Mouse (Mus musculus): Measurements from ENCODE around the gene Olfr1261. TPM values are rescaled to one million over a fixed set of nuclear protein-coding genes. Genes with fewer than 3 reads are reported as not detected.

Gene Olfr1261
- not detected for polyA plus RNA-seq (2012; fragmentation: generic; extraction: Trizol)
- long read RNA-seq, experiment 1: 0 reads
- long read RNA-seq, experiment 2: 0 reads

GRCm38 (mm10) chr2:89990921-89991320, at the start of gene Olfr1261:
TSS of gene Olfr1261 (plus strand) at chr2:89991221.
- Histone ChIP-seq H3K79me2 (ENCODE audit: control insufficient read depth, insufficient read depth) (no peaks in the 10 kb centered on the region), H3K79me3 (ENCODE audit: low read depth) (no peaks in the 10 kb centered on the region), H3K27me3 (ENCODE audit: control insufficient read depth, insufficient read depth, insufficient read length) (no peaks in the 10 kb centered on the region), H3K36me3 (ENCODE audit: control insufficient read depth, insufficient read depth) (no peaks in the 10 kb centered on the region), H3ac (ENCODE audit: control insufficient read depth, insufficient read length, low read depth) (no peak within 1 kb of the TSS), H3K4me3 (ENCODE audit: insufficient read depth, poor library complexity, severe bottlenecking) (no peak within 1 kb of the TSS)
- TF ChIP-seq MAX (IDR thresholded peaks at IDR 0.05) (no peak), USF1 (IDR thresholded peaks at IDR 0.05; ENCODE audit: low read depth) (no peak), FOSL1 (IDR thresholded peaks at IDR 0.05; ENCODE audit: insufficient read depth, low read length, poor library complexity, severe bottlenecking) (no peak), MYOD1 (IDR thresholded peaks at IDR 0.05; ENCODE audit: control insufficient read depth, insufficient read length, low read depth) (no peak), CEBPB (IDR thresholded peaks at IDR 0.05; ENCODE audit: low read depth) (no peak), CTCF (IDR thresholded peaks at IDR 0.05; ENCODE audit: control insufficient read depth, insufficient read depth, insufficient read length) (no peak), MYOG (IDR thresholded peaks at IDR 0.05; ENCODE audit: control insufficient read depth, extremely low read depth, insufficient read length) (no peak)

- Histone ChIP-seq H3K4me3 (ENCODE audit: insufficient read depth, poor library complexity, severe bottlenecking) (no peak within 1 kb of the TSS), H3K36me3 (ENCODE audit: control insufficient read depth, insufficient read depth) (no peaks in the 10 kb centered on the region), H3K27me3 (ENCODE audit: control insufficient read depth, insufficient read depth, insufficient read length) (no peaks in the 10 kb centered on the region), H3ac (ENCODE audit: control insufficient read depth, insufficient read length, low read depth) (no peak within 1 kb of the TSS), H3K79me2 (ENCODE audit: control insufficient read depth, insufficient read depth) (no peaks in the 10 kb centered on the region), H3K79me3 (ENCODE audit: low read depth) (no peaks in the 10 kb centered on the region)
- TF ChIP-seq MYOG (IDR thresholded peaks at IDR 0.05; ENCODE audit: control insufficient read depth, extremely low read depth, insufficient read length) (no peak), MAX (IDR thresholded peaks at IDR 0.05) (no peak), MYOD1 (IDR thresholded peaks at IDR 0.05; ENCODE audit: control insufficient read depth, insufficient read length, low read depth) (no peak), CEBPB (IDR thresholded peaks at IDR 0.05; ENCODE audit: low read depth) (no peak), USF1 (IDR thresholded peaks at IDR 0.05; ENCODE audit: low read depth) (no peak)
Observed at GRCm38 (mm10) chr2:89948564-89948963, 42.5 kb upstream of the Olfr1261 start, which contains the start of gene Olfr1259. TSS of gene Olfr1259 (minus strand) at chr2:89948664.

DNA sequence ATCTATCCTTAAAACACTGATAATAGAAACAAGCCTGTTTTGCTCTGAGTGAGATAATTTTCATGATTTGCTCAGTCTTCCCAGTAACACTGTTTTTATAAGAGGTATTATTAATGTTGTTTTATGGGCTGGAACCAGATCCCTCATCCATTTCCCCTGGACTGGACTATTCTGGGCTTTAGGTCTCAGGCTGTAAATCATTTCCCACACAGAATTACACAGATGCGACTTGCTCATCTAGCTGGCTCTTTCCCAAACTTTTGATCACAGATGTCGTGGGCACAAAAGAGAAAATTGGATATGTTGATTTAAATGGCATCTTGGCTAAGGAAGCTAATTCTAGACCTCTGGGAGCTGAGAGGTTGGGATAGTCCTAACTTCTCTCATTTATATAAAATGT, 16.8 kb upstream of the Olfr1261 start, which contains the start of gene Olfr1260:
Olfr1260 (plus strand) TSS at position 157 of the 400 bp plus-strand sequence.
- Histone ChIP-seq H3K36me3 (ENCODE audit: control insufficient read depth, insufficient read depth) (no peaks in the 10 kb centered on the region), H3K27me3 (ENCODE audit: control insufficient read depth, insufficient read depth, insufficient read length) (no peaks in the 10 kb centered on the region), H3K79me2 (ENCODE audit: control insufficient read depth, insufficient read depth) (no peaks in the 10 kb centered on the region), H3K4me3 (ENCODE audit: insufficient read depth, poor library complexity, severe bottlenecking) (no peak within 1 kb of the TSS), H3ac (ENCODE audit: control insufficient read depth, insufficient read length, low read depth) (no peak within 1 kb of the TSS), H3K79me3 (ENCODE audit: low read depth) (no peaks in the 10 kb centered on the region)
- TF ChIP-seq MAX (IDR thresholded peaks at IDR 0.05): no peak
- TF ChIP-seq FOSL1 (IDR thresholded peaks at IDR 0.05; ENCODE audit: insufficient read depth, low read length, poor library complexity, severe bottlenecking): no peak
- no peak for TF ChIP-seq MYOG (IDR thresholded peaks at IDR 0.05; ENCODE audit: control insufficient read depth, extremely low read depth, insufficient read length)
- TF ChIP-seq CTCF (IDR thresholded peaks at IDR 0.05; ENCODE audit: control insufficient read depth, insufficient read depth, insufficient read length): no peak
- no peak for TF ChIP-seq USF1 (IDR thresholded peaks at IDR 0.05; ENCODE audit: low read depth)
- no peak for TF ChIP-seq CEBPB (IDR thresholded peaks at IDR 0.05; ENCODE audit: low read depth)
- TF ChIP-seq MYOD1 (IDR thresholded peaks at IDR 0.05; ENCODE audit: control insufficient read depth, insufficient read length, low read depth): no peak

DNA sequence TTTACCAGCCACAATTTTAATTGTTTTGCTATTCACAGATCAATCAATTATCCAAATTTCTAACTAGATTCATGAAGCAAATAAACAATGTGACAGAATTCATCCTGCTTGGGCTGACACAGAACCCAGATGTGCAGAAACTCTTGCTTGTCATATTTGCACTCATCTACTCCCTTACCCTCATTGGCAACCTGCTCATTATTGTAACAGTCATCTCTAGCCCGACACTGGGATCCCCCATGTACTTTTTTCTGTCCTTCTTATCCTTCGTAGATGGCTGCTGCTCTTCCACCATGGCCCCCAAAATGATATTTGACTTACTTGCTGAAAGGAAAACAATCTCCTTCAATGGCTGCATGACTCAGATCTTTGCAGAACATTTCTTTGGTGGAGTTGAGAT, 13.3 kb upstream of the Olfr1261 start:
- H3K27me3 ChIP-seq (ENCODE audit: control insufficient read depth, insufficient read depth, insufficient read length): no peaks in the 10 kb centered on the region
- TF ChIP-seq CEBPB (IDR thresholded peaks at IDR 0.05; ENCODE audit: low read depth) (no peak), MYOD1 (IDR thresholded peaks at IDR 0.05; ENCODE audit: control insufficient read depth, insufficient read length, low read depth) (no peak), USF1 (IDR thresholded peaks at IDR 0.05; ENCODE audit: low read depth) (no peak), FOSL1 (IDR thresholded peaks at IDR 0.05; ENCODE audit: insufficient read depth, low read length, poor library complexity, severe bottlenecking) (no peak), MYOG (IDR thresholded peaks at IDR 0.05; ENCODE audit: control insufficient read depth, extremely low read depth, insufficient read length) (no peak), CTCF (IDR thresholded peaks at IDR 0.05; ENCODE audit: control insufficient read depth, insufficient read depth, insufficient read length) (no peak), MAX (IDR thresholded peaks at IDR 0.05) (no peak)
- no peaks in the 10 kb centered on the region for H3K79me2 ChIP-seq (ENCODE audit: control insufficient read depth, insufficient read depth)
- H3K36me3 ChIP-seq (ENCODE audit: control insufficient read depth, insufficient read depth): no peaks in the 10 kb centered on the region
- H3K4me3 ChIP-seq (ENCODE audit: insufficient read depth, poor library complexity, severe bottlenecking): no peak overlapping the region
- no peak overlapping the region for H3ac ChIP-seq (ENCODE audit: control insufficient read depth, insufficient read length, low read depth)
- no peaks in the 10 kb centered on the region for H3K79me3 ChIP-seq (ENCODE audit: low read depth)

DNA sequence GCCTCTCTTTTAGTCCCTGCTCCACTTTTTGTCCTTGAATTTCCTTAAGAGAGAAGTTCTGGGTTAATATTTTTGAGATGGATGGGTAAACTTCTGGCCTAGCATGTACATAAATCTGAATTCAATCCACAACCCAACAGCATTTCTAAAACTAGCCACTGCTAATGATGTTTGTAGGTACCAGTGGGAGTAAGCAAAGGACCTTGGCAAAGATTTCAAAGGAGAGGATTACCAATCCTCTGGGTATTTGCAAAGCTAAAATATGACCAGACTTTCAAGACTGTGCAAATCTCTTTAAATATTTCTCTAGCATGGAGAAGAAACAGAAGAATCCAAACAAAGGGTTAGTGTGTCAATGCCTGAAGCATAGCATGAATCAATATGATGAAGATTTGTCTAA, 8.8 kb downstream of the Olfr1261 start, which contains the start of gene Olfr1262:
Olfr1262 (plus strand) TSS at position 301 of the 400 bp plus-strand sequence.
- H3K36me3 ChIP-seq (ENCODE audit: control insufficient read depth, insufficient read depth): no peaks in the 10 kb centered on the region
- no peaks in the 10 kb centered on the region for H3K27me3 ChIP-seq (ENCODE audit: control insufficient read depth, insufficient read depth, insufficient read length)

More for the DNA sequence above, 8.8 kb downstream of the Olfr1261 start, which contains the start of gene Olfr1262:
- Histone ChIP-seq H3K79me3 (ENCODE audit: low read depth) (no peaks in the 10 kb centered on the region), H3K79me2 (ENCODE audit: control insufficient read depth, insufficient read depth) (no peaks in the 10 kb centered on the region), H3K4me3 (ENCODE audit: insufficient read depth, poor library complexity, severe bottlenecking) (no peak within 1 kb of the TSS), H3ac (ENCODE audit: control insufficient read depth, insufficient read length, low read depth) (no peak within 1 kb of the TSS)
- TF ChIP-seq CEBPB (IDR thresholded peaks at IDR 0.05; ENCODE audit: low read depth) (no peak), MYOD1 (IDR thresholded peaks at IDR 0.05; ENCODE audit: control insufficient read depth, insufficient read length, low read depth) (no peak), FOSL1 (IDR thresholded peaks at IDR 0.05; ENCODE audit: insufficient read depth, low read length, poor library complexity, severe bottlenecking) (no peak), USF1 (IDR thresholded peaks at IDR 0.05; ENCODE audit: low read depth) (no peak), MAX (IDR thresholded peaks at IDR 0.05) (no peak), CTCF (IDR thresholded peaks at IDR 0.05; ENCODE audit: control insufficient read depth, insufficient read depth, insufficient read length) (no peak), MYOG (IDR thresholded peaks at IDR 0.05; ENCODE audit: control insufficient read depth, extremely low read depth, insufficient read length) (no peak)
